Mouse (Mus musculus) thymus, postnatal 4 days (tissue): ENCODE data around the gene Dusp16.

Experiments
- DNase-seq: peaks from one replicate; pipeline ENCODE4 v3.0.0; 2021

The Dusp16 gene

GRCm38 (mm10) chr6:134792141-134793045, at the start of gene Dusp16:
Dusp16 (minus strand) TSS chr6:134792625.
- peak; percentile 80 for DNase-seq

- DNase-seq, result no peak
These were observed 47.9 kb upstream of the Dusp16 start for GRCm38 (mm10) chr6:134840346-134840745.

GRCm38 (mm10) chr6:134838111-134838510, 45.7 kb upstream of the Dusp16 start:
- no peak for DNase-seq

GRCm38 (mm10) chr6:134834585-134835251, 42.3 kb upstream of the Dusp16 start:
- no peak for DNase-seq

DNA sequence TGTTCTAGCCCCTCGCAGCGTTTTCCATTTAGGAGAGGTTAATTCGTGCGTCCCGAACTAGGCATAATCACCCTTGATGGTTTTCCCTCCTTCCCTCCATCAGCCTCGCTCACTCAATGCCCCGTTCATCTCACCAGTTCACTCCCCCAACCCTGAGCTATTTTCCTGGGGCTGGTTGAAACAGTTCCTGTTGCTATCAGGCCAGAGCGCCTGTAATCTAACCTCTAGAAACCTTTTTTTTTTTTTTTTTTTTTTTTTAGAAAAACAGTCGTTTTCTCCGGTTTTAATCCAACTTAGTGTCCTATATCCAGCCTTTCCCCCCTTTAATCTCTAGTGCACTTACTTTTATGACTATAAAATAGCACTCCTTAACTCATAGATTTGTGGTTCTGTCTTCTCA, 38.4 kb upstream of the Dusp16 start:
- peak; percentile 18 for DNase-seq

DNA sequence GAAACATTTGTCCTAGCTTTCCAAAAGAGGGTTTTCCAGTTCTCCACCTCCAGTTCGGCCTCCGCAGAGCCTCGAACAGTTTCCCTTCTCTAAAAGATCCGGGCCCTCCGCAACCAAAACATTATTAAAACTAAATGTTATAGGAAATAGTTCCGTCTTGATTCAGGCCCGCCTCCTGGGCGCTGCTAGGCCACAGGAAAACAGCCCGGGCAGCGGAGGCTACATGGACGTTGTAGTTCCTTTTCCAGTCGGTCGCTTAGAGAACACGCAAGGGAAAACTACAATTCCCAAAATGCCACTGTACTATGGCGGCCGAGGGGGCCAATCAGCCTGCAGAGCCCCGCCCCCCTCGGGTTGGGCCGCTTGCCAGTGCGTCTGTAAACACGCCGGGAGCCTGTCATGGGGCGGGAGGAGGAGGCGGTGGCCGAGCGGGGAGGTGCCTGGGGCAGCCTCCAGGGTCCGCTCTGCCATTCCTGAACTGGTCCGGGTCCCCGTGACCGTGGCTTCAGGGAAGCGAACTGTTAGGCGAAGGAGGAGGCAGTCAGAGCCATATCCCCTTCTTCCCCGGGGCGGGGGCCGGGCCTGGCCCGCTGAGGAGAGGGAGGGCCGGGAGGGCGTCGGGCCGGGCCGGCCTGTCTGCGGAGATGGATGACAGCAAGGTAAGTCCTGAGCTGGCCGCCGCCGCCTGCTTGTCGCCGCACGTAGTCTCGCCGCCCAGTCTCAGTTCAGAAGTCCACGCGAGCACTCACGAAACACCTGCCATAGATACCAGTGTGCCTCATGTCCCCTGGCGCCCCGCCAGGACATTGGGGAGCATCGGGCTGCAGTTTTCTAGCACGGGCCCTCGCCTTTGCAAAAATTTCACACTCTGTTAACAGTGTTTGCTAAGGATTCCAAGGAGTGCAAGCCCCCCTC, 37.6 kb upstream of the Dusp16 start, which contains the start of gene Crebl2:
Gene Crebl2, plus strand, starts transcription at position 369 of the 915 bp plus-strand sequence.
- peak; percentile 98 for DNase-seq

GRCm38 (mm10) chr6:134822844-134823243, 30.4 kb upstream of the Dusp16 start:
- DNase-seq, result peak; percentile 73

DNA sequence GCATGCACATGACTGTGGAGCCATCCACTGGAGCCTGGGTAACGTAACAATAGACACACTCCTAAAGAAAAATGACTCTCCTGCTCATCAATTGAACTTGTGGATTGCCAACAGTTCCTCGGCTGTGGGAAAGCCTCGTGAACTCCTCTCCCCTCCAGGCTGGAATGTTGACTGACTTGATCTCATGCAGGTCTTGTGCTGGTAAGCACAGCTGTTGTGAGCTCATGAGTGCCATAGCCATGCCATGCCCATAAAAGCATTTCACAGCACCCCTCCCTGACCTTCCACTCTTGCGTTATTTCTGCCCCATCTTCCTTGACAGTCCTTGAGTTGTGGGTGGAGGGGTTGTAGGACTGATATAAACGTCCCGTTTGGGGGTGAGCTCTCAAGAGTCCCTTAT, 28.0 kb upstream of the Dusp16 start:
- no peak for DNase-seq

DNA sequence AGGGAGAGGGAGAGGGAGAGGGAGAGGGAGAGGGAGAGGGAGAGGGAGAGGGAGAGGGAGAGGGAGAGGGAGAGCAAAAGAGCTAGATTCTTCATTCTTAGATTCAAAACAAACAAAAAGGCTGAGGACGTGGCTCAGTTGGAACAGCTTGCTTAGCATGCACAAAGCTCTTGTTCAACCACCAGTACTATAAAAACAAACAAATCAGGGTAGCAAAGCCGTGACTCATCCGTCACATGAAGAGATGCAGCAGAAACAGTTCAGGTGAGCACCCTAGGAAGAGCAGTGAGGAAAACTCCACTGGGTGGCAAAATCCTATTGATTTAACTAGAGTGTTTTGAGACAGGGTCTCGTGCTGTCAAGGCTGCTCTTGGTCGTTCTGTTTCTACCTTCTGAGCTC, 27.3 kb upstream of the Dusp16 start:
- DNase-seq, result no peak

- DNase-seq, result no peak
These were observed 24.9 kb upstream of the Dusp16 start for GRCm38 (mm10) chr6:134817051-134817928.

DNA sequence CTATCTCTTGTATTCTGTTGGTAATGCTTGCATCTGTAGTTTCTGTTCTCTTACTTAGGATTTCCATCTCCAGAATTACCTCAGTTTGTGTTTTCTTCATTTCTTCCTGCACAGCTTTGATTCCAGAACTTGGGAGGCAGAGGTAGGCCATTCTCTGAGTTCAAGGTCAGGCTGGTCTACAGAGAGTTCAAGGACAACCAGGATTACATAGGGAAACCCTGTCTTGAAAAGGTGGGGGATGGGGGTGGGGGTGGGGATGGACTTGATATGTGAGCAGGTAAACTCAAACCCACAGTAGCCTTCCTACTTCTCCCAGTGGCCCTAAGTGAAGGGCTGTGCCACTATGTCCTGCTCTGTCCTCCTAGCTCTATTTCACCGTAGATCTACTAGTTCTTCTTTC, 20.6 kb upstream of the Dusp16 start:
- no peak for DNase-seq

- DNase-seq, result no peak
These were observed 15.4 kb upstream of the Dusp16 start for GRCm38 (mm10) chr6:134807794-134808193.

DNA sequence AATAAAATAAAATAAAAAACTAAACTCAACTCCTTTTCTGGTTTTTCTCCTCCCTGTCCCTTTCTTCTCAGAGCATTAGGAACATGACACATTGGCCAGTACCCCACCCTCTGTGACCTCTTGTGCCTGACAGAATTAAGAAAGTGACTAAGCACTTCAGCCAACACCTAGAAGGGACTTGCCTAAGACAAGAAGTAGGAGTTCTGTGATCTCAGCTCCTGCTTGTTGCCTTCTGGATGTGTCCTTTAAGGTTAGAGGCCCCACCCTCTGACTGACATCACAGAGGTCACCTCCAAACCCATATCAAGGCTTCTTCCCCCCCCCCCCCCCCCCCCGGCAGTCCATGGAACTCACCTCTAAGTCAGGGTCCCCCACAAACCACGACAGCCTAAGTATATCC, 14.7 kb upstream of the Dusp16 start:
- DNase-seq, result no peak

DNA sequence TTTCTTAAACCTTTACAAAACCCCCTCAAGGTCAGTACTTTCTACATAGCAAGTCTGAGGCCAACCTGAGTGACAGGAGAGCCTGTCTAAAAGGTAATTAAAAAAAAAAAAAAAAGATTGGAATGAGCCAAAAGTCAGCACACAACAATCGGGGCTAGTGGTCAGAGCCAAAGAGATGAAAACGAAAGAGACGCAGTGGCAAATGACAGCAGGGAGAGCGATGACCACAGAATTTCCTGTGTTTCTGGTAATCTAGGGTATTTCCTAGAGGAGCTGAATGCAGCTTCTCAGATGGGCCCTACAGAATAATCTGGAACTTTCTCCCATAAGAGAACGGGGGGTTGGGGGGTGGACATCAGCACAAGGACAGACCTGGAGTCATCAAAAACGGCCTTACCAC, 13.7 kb upstream of the Dusp16 start:
- no peak for DNase-seq

DNA sequence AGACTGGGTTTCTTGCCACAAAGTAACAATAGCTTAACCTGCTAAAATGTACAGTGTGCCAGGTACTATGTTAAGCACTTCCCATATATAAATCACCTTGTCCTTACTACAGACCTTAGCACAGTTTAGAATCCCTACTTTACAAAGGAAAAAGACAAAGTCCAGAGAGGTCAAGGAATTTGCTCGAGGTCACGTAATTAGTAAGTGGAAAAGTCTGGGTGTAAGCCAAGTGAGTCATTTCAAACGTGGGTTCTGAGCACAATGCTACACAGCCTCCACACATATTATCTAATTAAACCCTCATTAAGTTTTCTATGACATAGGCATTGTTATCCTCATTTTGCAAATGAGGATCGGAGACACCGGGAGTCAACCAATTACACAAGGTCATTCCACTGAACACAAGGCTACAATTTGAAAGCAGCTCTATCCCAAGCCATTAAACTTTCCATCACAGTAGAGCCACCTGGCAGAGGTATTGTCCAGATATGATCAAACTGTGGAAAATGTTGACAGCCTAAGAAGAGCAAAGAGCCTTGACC, 12.4 kb upstream of the Dusp16 start:
- DNase-seq, result no peak

GRCm38 (mm10) chr6:134802641-134803043, 10.2 kb upstream of the Dusp16 start:
- DNase-seq, result no peak

- no peak for DNase-seq
These were observed 9.1 kb upstream of the Dusp16 start for GRCm38 (mm10) chr6:134801483-134801882.

GRCm38 (mm10) chr6:134796297-134796696, 3.9 kb upstream of the Dusp16 start:
- DNase-seq, result no peak

- peak; percentile 94 for DNase-seq
These were observed 1.6 kb upstream of the Dusp16 start for GRCm38 (mm10) chr6:134793911-134794520.

DNA sequence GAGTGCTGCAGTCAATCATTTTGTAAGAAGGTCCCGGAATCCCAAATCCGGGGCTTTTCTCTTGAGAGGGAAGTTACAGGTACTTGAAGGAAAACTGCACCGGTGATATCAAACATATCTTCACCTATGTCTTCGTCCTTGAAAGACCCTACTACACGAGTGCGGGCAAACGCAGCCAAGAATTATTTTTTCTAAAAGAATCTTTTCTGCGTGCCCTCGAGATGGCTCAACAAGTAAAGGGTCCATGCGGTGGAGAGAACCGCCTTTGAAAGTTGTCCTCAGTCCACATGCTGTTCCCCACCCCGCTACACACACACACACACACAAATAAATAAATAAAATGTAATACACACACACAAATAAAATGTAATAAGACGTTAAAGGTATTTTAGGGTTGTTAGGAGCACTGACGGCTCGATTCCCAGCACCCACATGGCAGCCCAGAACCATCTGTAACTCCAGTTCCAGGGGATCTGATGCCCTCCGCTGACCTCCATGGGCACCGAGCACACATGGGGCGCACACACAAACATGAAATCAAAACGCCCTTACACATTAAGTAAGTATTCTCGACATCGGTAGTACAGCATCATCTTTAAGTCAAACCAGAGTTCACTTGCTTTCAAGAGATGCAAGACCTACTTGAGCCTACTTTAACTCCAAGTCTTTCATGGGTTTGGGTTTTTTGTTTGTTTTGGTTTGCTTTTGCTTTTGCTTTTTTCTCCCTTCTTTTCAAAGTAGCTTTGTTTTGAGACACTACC, 801 bp upstream of the Dusp16 start:
- no peak for DNase-seq
